13 mouse cellular contexts compared by ENCODE assay signal in the genomic region with DNA sequence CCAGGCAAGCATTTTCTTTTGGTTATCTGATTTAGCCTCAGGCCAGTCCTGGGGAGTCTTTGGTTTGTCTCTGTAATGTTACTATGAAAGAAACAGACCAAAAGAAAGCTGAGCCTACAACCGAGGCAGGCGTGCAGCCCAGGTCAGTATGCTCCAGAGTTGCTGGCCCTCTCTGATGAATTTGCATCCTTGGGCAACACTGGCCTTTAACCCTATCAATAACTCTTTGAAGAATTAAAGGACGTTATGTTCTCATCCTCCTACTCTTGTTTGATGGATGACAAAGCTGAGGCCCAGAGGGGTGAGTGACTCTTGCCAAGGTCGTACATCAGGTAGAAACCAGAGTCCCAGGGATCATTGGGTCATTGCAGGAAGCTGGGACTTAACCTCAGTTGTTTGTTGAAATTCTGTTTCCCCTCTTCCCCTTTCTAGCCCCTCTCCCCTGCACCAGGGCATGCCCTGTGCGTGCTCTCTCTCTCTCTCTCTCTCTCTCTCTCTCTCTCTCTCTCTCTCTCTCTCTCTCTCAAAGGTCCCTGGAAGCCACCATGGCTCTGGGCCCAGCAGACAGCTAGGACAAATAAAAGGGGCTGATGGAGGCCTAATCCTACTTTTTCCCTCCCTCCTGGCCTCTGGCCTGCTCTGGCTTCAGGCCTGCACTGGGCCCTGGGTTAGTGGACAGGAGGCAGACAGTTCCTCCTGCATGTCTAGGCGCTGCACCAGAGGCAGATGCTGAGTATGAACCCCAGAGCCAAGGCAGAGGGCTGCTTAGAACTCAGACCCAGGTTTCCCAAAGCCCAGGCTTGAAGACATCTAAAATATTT. TPM values are rescaled to one million over a fixed set of nuclear protein-coding genes. Genes with fewer than 3 reads are reported as not detected.
DNase-seq lines count a peak whose midpoint lies in the region; ATAC-seq and TF ChIP-seq lines count a peak whose summit lies in the region.
"Had no signal": no experiment of that assay in that cellular context is flagged by ENCODE, and none has a peak within 500 bp of the region (broad histone marks: within the 10 kb centered on the region; RNA-seq: fewer than 3 reads in every experiment).

No protein-coding gene starts in this region.

- peak; percentile 30 for ATAC-seq in liver, embryonic 15.5 days (ENCODE audit: insufficient read depth)
- ATAC-seq: midbrain, embryonic 15.5 days; Patski had no signal

- no peak overlapping the region for H3K4me3 ChIP-seq in kidney, adult 2 months (ENCODE audit: insufficient read depth, low read depth, low read length)
- H3K4me3 ChIP-seq in liver, embryonic 15.5 days (replicated peaks): no peak overlapping the region
- H3K4me3 ChIP-seq: embryonic facial prominence, embryonic 12.5 days; hindbrain, embryonic 13.5 days; midbrain, embryonic 15.5 days had no signal

- 47% methylated on average over 6 of the region's 6 CpGs for WGBS in kidney, adult 2 months
- WGBS in liver, embryonic 15.5 days (ENCODE audit: insufficient replicate concordance): 50% methylated on average over 6 of the region's 6 CpGs

- DNase-seq in cerebellum, adult 9-10 months: peak; percentile 56
- DNase-seq in cerebellum, adult 11 months: no peak
- DNase-seq in kidney, adult 2 months: no peak
- DNase-seq in kidney, adult 18-20 months: no peak
- DNase-seq in brain, adult 2 months (ENCODE audit: low read depth, low spot score): peak; percentile 53
- no peak for DNase-seq in c-Kit-positive CD71-positive TER-119-positive erythroid progenitor cells, embryonic 14.5 days (ENCODE audit: low spot score)
- no peak for DNase-seq in spleen, postnatal 36 days (ENCODE audit: low spot score in 2 of 2)
- DNase-seq: lung, adult 2 months had no signal

- peak overlapping the region; percentile 66 for H3K27ac ChIP-seq in kidney, adult 2 months (ENCODE audit: insufficient read depth, low read depth, low read length)
- peak overlapping the region; percentile 82 for H3K27ac ChIP-seq in liver, embryonic 15.5 days (replicated peaks)
- H3K27ac ChIP-seq: embryonic facial prominence, embryonic 12.5 days; hindbrain, embryonic 13.5 days; midbrain, embryonic 15.5 days had no signal

- H3K27me3 ChIP-seq in kidney, adult 2 months (replicated peaks; ENCODE audit: control insufficient read depth, insufficient read depth, low read length): no peaks in the 10 kb centered on the region
- no peaks in the 10 kb centered on the region for H3K27me3 ChIP-seq in liver, embryonic 15.5 days
- H3K27me3 ChIP-seq: Patski had no signal

- H3K36me3 ChIP-seq in kidney, adult 2 months (ENCODE audit: control insufficient read depth, insufficient read depth, low read length): no peaks in the 10 kb centered on the region
- peaks cover 18% of the 10 kb centered on the region; the same call in 1 of the 2 replicates for H3K36me3 ChIP-seq in liver, embryonic 15.5 days (replicated peaks)
- H3K36me3 ChIP-seq: embryonic facial prominence, embryonic 12.5 days; hindbrain, embryonic 13.5 days; midbrain, embryonic 15.5 days had no signal

- no peaks in the 10 kb centered on the region for H3K9me3 ChIP-seq in liver, embryonic 15.5 days (replicated peaks)
- H3K9me3 ChIP-seq: embryonic facial prominence, embryonic 12.5 days; hindbrain, embryonic 13.5 days; midbrain, embryonic 15.5 days had no signal

- TF ChIP-seq CTCF in kidney, adult 2 months (conservative IDR thresholded peaks at IDR 0.05; ENCODE audit: insufficient read depth, insufficient read length, low read depth, low read length): no peak

- no peak for TF ChIP-seq POLR2A in kidney, adult 2 months (IDR thresholded peaks at IDR 0.05; ENCODE audit: low read depth, low read length)

- H3K4me2 ChIP-seq in liver, embryonic 15.5 days: peak overlapping the region; percentile 95
- H3K4me2 ChIP-seq: embryonic facial prominence, embryonic 12.5 days; hindbrain, embryonic 13.5 days; midbrain, embryonic 15.5 days had no signal

- H3K9ac ChIP-seq in liver, embryonic 15.5 days: 0 out of 2 replicates have a peak overlapping the region, but pooled peaks have one; percentile 15
- H3K9ac ChIP-seq: embryonic facial prominence, embryonic 12.5 days; hindbrain, embryonic 13.5 days; midbrain, embryonic 15.5 days had no signal

- H3K4me1 ChIP-seq in kidney, adult 2 months (ENCODE audit: control insufficient read depth, insufficient read depth, low read length): peaks cover 55% of the 10 kb centered on the region
- peaks cover 94% of the 10 kb centered on the region for H3K4me1 ChIP-seq in liver, embryonic 15.5 days (replicated peaks)

RNA-seq across cellular contexts. Expression of gene Stard10, which starts 7.5 kb away (rescaled TPM):
- polyA plus RNA-seq in kidney, adult 2 months (2012; rRNA removed): 467 and 503 TPM in 2 replicates
- 122 and 143 TPM in 2 replicates for polyA plus RNA-seq in liver, embryonic 15.5 days (2015; fragmentation: Nextera tagmentation; extraction: Ambion mirVana)

RNA-seq across cellular contexts. Expression of gene Atg16l2, which starts 22.3 kb away (rescaled TPM):
- 12.3 and 19.4 TPM in 2 replicates for polyA plus RNA-seq in kidney, adult 2 months (2012; rRNA removed)
- polyA plus RNA-seq in liver, embryonic 15.5 days (2015; fragmentation: Nextera tagmentation; extraction: Ambion mirVana): 5.2 and 5.9 TPM in 2 replicates

RNA-seq across cellular contexts. Expression of gene Arap1, which starts 23.5 kb away (rescaled TPM):
- 68.7 and 69.7 TPM in 2 replicates for polyA plus RNA-seq in kidney, adult 2 months (2012; rRNA removed)
- polyA plus RNA-seq in liver, embryonic 15.5 days (2015; fragmentation: Nextera tagmentation; extraction: Ambion mirVana): 14.5 and 19.8 TPM in 2 replicates

Comparison
In these comparisons a context has a peak if more than half of its experiments do, and no peak if none do; other contexts are left out.
1. DNase-seq: peak in cerebellum, adult 9-10 months (single experiment) and brain, adult 2 months (single experiment); none in cerebellum, adult 11 months (single experiment), kidney, adult 2 months (single experiment), kidney, adult 18-20 months (single experiment), c-Kit-positive CD71-positive TER-119-positive erythroid progenitor cells, embryonic 14.5 days (single experiment) and spleen, postnatal 36 days (0 of 2).